Mouse (Mus musculus): ENCODE data around the gene Trim21. TPM values are rescaled to one million over a fixed set of nuclear protein-coding genes. Genes with fewer than 3 reads are reported as not detected.

Gene Trim21
- polyA plus RNA-seq, 1 experiment, result 0.54 TPM

- H3K27me3 ChIP-seq (ENCODE audit: control insufficient read depth, insufficient read depth, low read length), result no peaks in the 10 kb centered on the region
- TF ChIP-seq POLR2A (IDR thresholded peaks at IDR 0.05; ENCODE audit: control insufficient read depth, low read depth, low read length), result no peak
- no peak for TF ChIP-seq CTCF (IDR thresholded peaks at IDR 0.05; ENCODE audit: control insufficient read depth, insufficient read depth, insufficient replicate concordance, low read depth, low read length)
- no peaks in the 10 kb centered on the region for H3K36me3 ChIP-seq (ENCODE audit: control insufficient read depth, insufficient read depth, low read length)
- H3K4me1 ChIP-seq (ENCODE audit: control insufficient read depth, insufficient read depth, low read length), result no peaks in the 10 kb centered on the region
- no peak overlapping the region for H3K4me3 ChIP-seq (ENCODE audit: control insufficient read depth, low read depth, low read length)
- no peak overlapping the region for H3K27ac ChIP-seq (ENCODE audit: control insufficient read depth, insufficient read depth, low read depth, low read length)
Observed at GRCm38 (mm10) chr7:102566219-102566618, 933 bp upstream of the Trim21 start.

GRCm38 (mm10) chr7:102553279-102553678, 12.0 kb downstream of the Trim21 start:
- Histone ChIP-seq H3K27ac (ENCODE audit: control insufficient read depth, insufficient read depth, low read depth, low read length) (no peak overlapping the region), H3K27me3 (ENCODE audit: control insufficient read depth, insufficient read depth, low read length) (no peaks in the 10 kb centered on the region), H3K4me3 (ENCODE audit: control insufficient read depth, low read depth, low read length) (no peak overlapping the region), H3K36me3 (ENCODE audit: control insufficient read depth, insufficient read depth, low read length) (no peaks in the 10 kb centered on the region), H3K4me1 (ENCODE audit: control insufficient read depth, insufficient read depth, low read length) (no peaks in the 10 kb centered on the region)
- TF ChIP-seq POLR2A (IDR thresholded peaks at IDR 0.05; ENCODE audit: control insufficient read depth, low read depth, low read length) (no peak), CTCF (IDR thresholded peaks at IDR 0.05; ENCODE audit: control insufficient read depth, insufficient read depth, insufficient replicate concordance, low read depth, low read length) (no peak)

- Histone ChIP-seq H3K4me1 (ENCODE audit: control insufficient read depth, insufficient read depth, low read length) (no peaks in the 10 kb centered on the region), H3K4me3 (ENCODE audit: control insufficient read depth, low read depth, low read length) (no peak within 1 kb of the TSS), H3K27ac (ENCODE audit: control insufficient read depth, insufficient read depth, low read depth, low read length) (no peak within 1 kb of the TSS), H3K27me3 (ENCODE audit: control insufficient read depth, insufficient read depth, low read length) (no peaks in the 10 kb centered on the region), H3K36me3 (ENCODE audit: control insufficient read depth, insufficient read depth, low read length) (no peaks in the 10 kb centered on the region)
- TF ChIP-seq POLR2A (IDR thresholded peaks at IDR 0.05; ENCODE audit: control insufficient read depth, low read depth, low read length) (no peak), CTCF (IDR thresholded peaks at IDR 0.05; ENCODE audit: control insufficient read depth, insufficient read depth, insufficient replicate concordance, low read depth, low read length) (no peak)
Observed at GRCm38 (mm10) chr7:102549570-102549969, 15.7 kb downstream of the Trim21 start, which contains the start of gene Olfr549. TSS of gene Olfr549 (plus strand) at chr7:102549870.

- no peaks in the 10 kb centered on the region for H3K4me1 ChIP-seq (ENCODE audit: control insufficient read depth, insufficient read depth, low read length)
Observed at GRCm38 (mm10) chr7:102541251-102541650, 24.0 kb downstream of the Trim21 start.

GRCm38 (mm10) chr7:102540596-102540995, 24.7 kb downstream of the Trim21 start, which contains the start of gene Olfr548-ps1:
TSS of gene Olfr548-ps1 (plus strand) at chr7:102540896.
- Histone ChIP-seq H3K4me1 (ENCODE audit: control insufficient read depth, insufficient read depth, low read length) (no peaks in the 10 kb centered on the region), H3K36me3 (ENCODE audit: control insufficient read depth, insufficient read depth, low read length) (no peaks in the 10 kb centered on the region), H3K4me3 (ENCODE audit: control insufficient read depth, low read depth, low read length) (no peak within 1 kb of the TSS), H3K27me3 (ENCODE audit: control insufficient read depth, insufficient read depth, low read length) (no peaks in the 10 kb centered on the region), H3K27ac (ENCODE audit: control insufficient read depth, insufficient read depth, low read depth, low read length) (no peak within 1 kb of the TSS)
- TF ChIP-seq CTCF (IDR thresholded peaks at IDR 0.05; ENCODE audit: control insufficient read depth, insufficient read depth, insufficient replicate concordance, low read depth, low read length), result no peak
- no peak for TF ChIP-seq POLR2A (IDR thresholded peaks at IDR 0.05; ENCODE audit: control insufficient read depth, low read depth, low read length)

More at GRCm38 (mm10) chr7:102541251-102541650, 24.0 kb downstream of the Trim21 start:
- TF ChIP-seq POLR2A (IDR thresholded peaks at IDR 0.05; ENCODE audit: control insufficient read depth, low read depth, low read length) (no peak), CTCF (IDR thresholded peaks at IDR 0.05; ENCODE audit: control insufficient read depth, insufficient read depth, insufficient replicate concordance, low read depth, low read length) (no peak)
- Histone ChIP-seq H3K4me3 (ENCODE audit: control insufficient read depth, low read depth, low read length) (no peak overlapping the region), H3K27ac (ENCODE audit: control insufficient read depth, insufficient read depth, low read depth, low read length) (no peak overlapping the region), H3K36me3 (ENCODE audit: control insufficient read depth, insufficient read depth, low read length) (no peaks in the 10 kb centered on the region), H3K27me3 (ENCODE audit: control insufficient read depth, insufficient read depth, low read length) (no peaks in the 10 kb centered on the region)

- Histone ChIP-seq H3K4me1 (ENCODE audit: control insufficient read depth, insufficient read depth, low read length) (no peaks in the 10 kb centered on the region), H3K36me3 (ENCODE audit: control insufficient read depth, insufficient read depth, low read length) (no peaks in the 10 kb centered on the region), H3K27me3 (ENCODE audit: control insufficient read depth, insufficient read depth, low read length) (no peaks in the 10 kb centered on the region), H3K27ac (ENCODE audit: control insufficient read depth, insufficient read depth, low read depth, low read length) (no peak within 1 kb of the TSS), H3K4me3 (ENCODE audit: control insufficient read depth, low read depth, low read length) (no peak within 1 kb of the TSS)
- TF ChIP-seq CTCF (IDR thresholded peaks at IDR 0.05; ENCODE audit: control insufficient read depth, insufficient read depth, insufficient replicate concordance, low read depth, low read length) (no peak), POLR2A (IDR thresholded peaks at IDR 0.05; ENCODE audit: control insufficient read depth, low read depth, low read length) (no peak)
Observed at GRCm38 (mm10) chr7:102534449-102534848, 30.8 kb downstream of the Trim21 start, which contains the start of gene Olfr547. TSS of gene Olfr547 (plus strand) at chr7:102534749.

- TF ChIP-seq CTCF (IDR thresholded peaks at IDR 0.05; ENCODE audit: control insufficient read depth, insufficient read depth, insufficient replicate concordance, low read depth, low read length) (no peak), POLR2A (IDR thresholded peaks at IDR 0.05; ENCODE audit: control insufficient read depth, low read depth, low read length) (no peak)
- H3K27ac ChIP-seq (ENCODE audit: control insufficient read depth, insufficient read depth, low read depth, low read length), result no peak overlapping the region
- H3K4me3 ChIP-seq (ENCODE audit: control insufficient read depth, low read depth, low read length), result no peak overlapping the region
- H3K4me1 ChIP-seq (ENCODE audit: control insufficient read depth, insufficient read depth, low read length), result no peaks in the 10 kb centered on the region
- no peaks in the 10 kb centered on the region for H3K27me3 ChIP-seq (ENCODE audit: control insufficient read depth, insufficient read depth, low read length)
- H3K36me3 ChIP-seq (ENCODE audit: control insufficient read depth, insufficient read depth, low read length), result no peaks in the 10 kb centered on the region
Observed at GRCm38 (mm10) chr7:102529052-102529451, 36.2 kb downstream of the Trim21 start.

- no peak for TF ChIP-seq POLR2A (IDR thresholded peaks at IDR 0.05; ENCODE audit: control insufficient read depth, low read depth, low read length)
- no peak for TF ChIP-seq CTCF (IDR thresholded peaks at IDR 0.05; ENCODE audit: control insufficient read depth, insufficient read depth, insufficient replicate concordance, low read depth, low read length)
- H3K27ac ChIP-seq (ENCODE audit: control insufficient read depth, insufficient read depth, low read depth, low read length), result no peak overlapping the region
- no peaks in the 10 kb centered on the region for H3K36me3 ChIP-seq (ENCODE audit: control insufficient read depth, insufficient read depth, low read length)
- peaks cover 5% of the 10 kb centered on the region for H3K4me1 ChIP-seq (ENCODE audit: control insufficient read depth, insufficient read depth, low read length)
- H3K4me3 ChIP-seq (ENCODE audit: control insufficient read depth, low read depth, low read length), result no peak overlapping the region
- no peaks in the 10 kb centered on the region for H3K27me3 ChIP-seq (ENCODE audit: control insufficient read depth, insufficient read depth, low read length)
Observed at GRCm38 (mm10) chr7:102517051-102517335, 48.3 kb downstream of the Trim21 start.
